Mouse (Mus musculus) heart, adult 2 months (tissue): Measurements from ENCODE around the gene Cars2. TPM values are rescaled to one million over a fixed set of nuclear protein-coding genes. Genes with fewer than 3 reads are reported as not detected.
A peak's percentile ranks its signal among the peaks of the same experiment; 100 is the strongest.
"Not testable (repeated sequence)": the region's sequence is repeated elsewhere in the genome, so short reads cannot be mapped to it uniquely, and the experiment has no call there.

ENCODE experiments used
- DNase-seq, 2 experiments: peaks; one replicate each; pipeline ENCODE4 v3.0.0; 2021
- H3K27ac ChIP-seq: fragments of 200-600 bp; 2 replicates; pipeline ENCODE4 v1.8.1; 2022
- H3K27me3 ChIP-seq: fragments of 200-500 bp; 2 replicates; pipeline ENCODE4 v1.6.1; 2012; ENCODE audit warnings: mild to moderate bottlenecking, low read length, inconsistent platforms, mixed read lengths; ENCODE audit not compliant: control insufficient read depth, insufficient read depth
- H3K36me3 ChIP-seq: fragments of 200-500 bp; 2 replicates; pipeline ENCODE4 v1.6.1; 2012; ENCODE audit warnings: low read length, inconsistent platforms; ENCODE audit not compliant: control insufficient read depth, insufficient read depth
- H3K4me1 ChIP-seq: fragments of 200-500 bp; 2 replicates; pipeline ENCODE4 v1.6.1; 2011; ENCODE audit warnings: low read length; ENCODE audit not compliant: control insufficient read depth, insufficient read depth
- H3K4me3 ChIP-seq: fragments of 200-600 bp; 2 replicates; pipeline ENCODE4 v1.8.1; 2022
- H3K79me2 ChIP-seq: fragments of 200-500 bp; replicated peaks from 2 replicates; pipeline ENCODE4 v1.6.1; 2012; ENCODE audit warnings: mild to moderate bottlenecking, inconsistent platforms, low read length, moderate library complexity, mixed read lengths; ENCODE audit not compliant: control insufficient read depth, insufficient read depth
- H3K9ac ChIP-seq: fragments of 200-500 bp; 2 replicates; pipeline ENCODE4 v1.6.1; 2012; ENCODE audit warnings: low read depth, mild to moderate bottlenecking, control low read depth, inconsistent platforms, low read length, mixed read lengths
- CTCF ChIP-seq: fragments of 200-600 bp; IDR thresholded peaks from 2 replicates; pipeline ENCODE4 v1.8.1; 2022; ENCODE audit warnings: antibody characterized with exemption, mild to moderate bottlenecking, moderate library complexity
- EP300 ChIP-seq: fragments of 200-500 bp; IDR thresholded peaks from 2 replicates; pipeline ENCODE4 v1.6.1; 2011; ENCODE audit warnings: low read depth, low read length, control low read depth; ENCODE audit not compliant: insufficient read depth
- POLR2A ChIP-seq: fragments of 200-500 bp; IDR thresholded peaks from 2 replicates; pipeline ENCODE4 v1.6.1; 2011; ENCODE audit warnings: mild to moderate bottlenecking, low read depth, low read length, control low read depth; ENCODE audit not compliant: insufficient read depth
- whole genome bisulfite sequencing: fragments of 180-500 bp; shearing (Covaris S2); methylation state at CpG from one replicate; pipeline ENCODE4 v1.1.7; 2018; 5-methylcytosine and 5-hydroxymethylcytosine counted together
- intact Hi-C: fragments of 180-260 bp; cut with DNase I; formaldehyde crosslinking; loops from one replicate; pipeline ENCODE4 v1.15.1; 2025
- polyA plus RNA-seq: library from polyadenylated mRNA; depleted of rRNA; stranded (reverse); fragments of >200 nt; gene quantifications from 2 replicates; pipeline ENCODE4 v1.2.3, GENCODE M21; 2012
- total RNA-seq, 2 experiments: library from RNA; stranded (reverse); gene quantifications; 2 replicates each; pipeline ENCODE4 v1.2.3; 2021

Cars2 gene
- total and polyA plus RNA-seq, 3 experiments = 46.5 to 49.8 (median 47.7) TPM

GRCm38 (mm10) chr8:11503476-11504232 lies 46.9 kb downstream of the Cars2 start:
- no peak for DNase-seq
- peaks cover 2% of the 10 kb centered on the region for H3K79me2 ChIP-seq
- TF ChIP-seq EP300 = no peak
- no peak for TF ChIP-seq CTCF
- no peak for TF ChIP-seq POLR2A
- intact Hi-C loops = no loop called here
- H3K36me3 ChIP-seq = no peaks in the 10 kb centered on the region
- H3K27me3 ChIP-seq = no peaks in the 10 kb centered on the region
- peaks cover 1% of the 10 kb centered on the region; the same call in 1 of the 2 replicates for H3K4me1 ChIP-seq
- WGBS = 83% methylated on average over 13 of the region's 13 CpGs
- H3K4me3 ChIP-seq = no peak overlapping the region
- H3K27ac ChIP-seq = no peak overlapping the region
- H3K9ac ChIP-seq = no peak overlapping the region

- H3K27me3 ChIP-seq = no peaks in the 10 kb centered on the region
- H3K4me1 ChIP-seq = peaks cover 7% of the 10 kb centered on the region
- TF ChIP-seq POLR2A = no peak
- no peak for TF ChIP-seq CTCF
- no peak for TF ChIP-seq EP300
- 82% methylated on average over 4 of the region's 4 CpGs for WGBS
- no peaks in the 10 kb centered on the region for H3K36me3 ChIP-seq
- H3K9ac ChIP-seq = no peak overlapping the region
- no peak overlapping the region for H3K27ac ChIP-seq
- DNase-seq = no peak
- no peak overlapping the region for H3K4me3 ChIP-seq
- intact Hi-C loops = loop anchor here (5.0 kb wide), 1 partner anchor 53 kb away; the partner anchor contains the start of gene Cars2
- H3K79me2 ChIP-seq = peaks cover 5% of the 10 kb centered on the region
Measured at GRCm38 (mm10) chr8:11498786-11499485, 51.6 kb downstream of the Cars2 start.

GRCm38 (mm10) chr8:11498281-11498680 lies 52.3 kb downstream of the Cars2 start:
- TF ChIP-seq EP300 (no peak), CTCF (no peak), POLR2A (no peak)
- Histone ChIP-seq H3K9ac (no peak overlapping the region), H3K36me3 (no peaks in the 10 kb centered on the region), H3K27me3 (no peaks in the 10 kb centered on the region), H3K79me2 (peaks cover 5% of the 10 kb centered on the region), H3K27ac (no peak overlapping the region), H3K4me3 (peak overlapping the region; percentile 97), H3K4me1 (peaks cover 7% of the 10 kb centered on the region)
- 74% methylated on average over 12 of the region's 12 CpGs for WGBS
- no peak for DNase-seq
- intact Hi-C loops = loop anchor here (5.0 kb wide), 1 partner anchor 54 kb away; the partner anchor contains the start of gene Cars2

DNA sequence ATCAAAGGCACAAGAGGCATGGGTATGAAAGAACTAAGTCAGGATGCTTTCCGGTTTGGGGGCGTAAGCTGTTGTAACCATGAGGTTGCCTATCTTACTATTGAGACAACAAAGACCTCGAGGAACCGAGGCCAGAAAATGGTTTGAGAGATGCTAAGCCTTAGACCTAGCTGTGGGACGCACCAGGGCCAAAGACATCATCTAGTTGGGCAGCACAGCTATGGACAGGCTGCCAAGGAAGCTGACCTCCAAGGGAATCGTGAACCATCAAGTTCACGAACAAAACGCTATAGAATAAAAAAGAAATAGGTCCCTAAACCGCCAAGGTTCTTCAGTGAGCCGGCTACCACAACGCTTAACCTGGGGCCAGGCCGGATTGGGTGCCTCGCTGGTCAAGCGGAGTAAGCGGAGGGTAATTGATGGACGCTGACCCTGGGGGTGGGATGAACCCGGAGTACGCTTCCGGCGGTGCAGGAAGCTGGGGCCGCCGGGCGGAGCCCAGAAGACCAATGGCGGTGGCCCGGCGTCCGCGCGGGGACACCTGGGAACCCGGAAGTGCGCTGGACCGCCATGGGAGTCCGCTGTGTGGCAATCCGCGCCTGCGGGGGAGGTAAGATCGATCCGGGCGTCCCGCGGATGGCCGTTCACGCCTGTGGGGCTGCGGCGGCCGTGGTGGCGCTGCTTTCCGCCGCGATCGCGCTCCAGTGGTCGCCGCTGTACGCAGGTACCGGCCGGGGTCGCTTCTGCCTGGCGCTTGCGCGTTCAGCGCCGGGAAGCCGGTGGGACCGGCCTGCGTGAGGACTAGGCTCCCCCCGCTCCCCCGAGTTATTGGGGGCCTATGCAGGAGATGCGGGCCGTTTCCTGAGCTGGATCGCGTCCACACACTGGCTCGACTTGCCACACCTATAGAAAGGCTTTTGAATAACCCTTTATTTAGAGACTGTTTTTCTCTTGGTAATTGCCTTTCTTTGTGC lies 53.3 kb downstream of the Cars2 start, which contains the start of gene Naxd:
TSS of gene Naxd (plus strand) at position 490 of the 974 bp plus-strand sequence.
- Histone ChIP-seq H3K9ac (peak within 1 kb of the TSS; percentile 99), H3K4me3 (peak within 1 kb of the TSS; percentile 97), H3K4me1 (peaks cover 7% of the 10 kb centered on the region), H3K27ac (peak within 1 kb of the TSS; percentile 89), H3K79me2 (peaks cover 5% of the 10 kb centered on the region), H3K36me3 (no peaks in the 10 kb centered on the region), H3K27me3 (no peaks in the 10 kb centered on the region)
- DNase-seq = peak; percentile 93 to 95
- TF ChIP-seq EP300 (0 out of 2 replicates have a peak, but pooled peaks have one; percentile 40), CTCF (peak; percentile 15; the same call in 1 of the 2 replicates), POLR2A (peak; percentile 82)
- intact Hi-C loops = loop anchor here (5.0 kb wide), 1 partner anchor 55 kb away; the partner anchor contains the start of gene Cars2
- WGBS = 4% methylated on average over 73 of the region's 73 CpGs

- H3K27me3 ChIP-seq, H3K27ac ChIP-seq, H3K4me3 ChIP-seq, DNase-seq, intact Hi-C loops, H3K4me1 ChIP-seq, H3K9ac ChIP-seq, H3K79me2 ChIP-seq, H3K36me3 ChIP-seq: not testable (repeated sequence)
- WGBS = 74% methylated on average over 2 of the region's 2 CpGs
Measured at GRCm38 (mm10) chr8:11492340-11492739, 58.2 kb downstream of the Cars2 start.
